Mouse (Mus musculus) cerebellum, postnatal 4 days (tissue): ENCODE data around the gene Gemin5.

Experiments used
- DNase-seq, 2 experiments: peaks; one replicate each; pipeline ENCODE4 v3.0.0; 2022; ENCODE audit warnings: low spot score in 2 of 2, mixed read lengths in 1 of 2

Gemin5 gene

GRCm38 (mm10) chr11:58171459-58172091, 3.2 kb upstream of the Gemin5 start, which contains the start of gene Mrpl22:
Mrpl22 (plus strand) TSS chr11:58171661.
- DNase-seq: peak; percentile 92 to 96

- DNase-seq: no peak
Measured at GRCm38 (mm10) chr11:58169666-58170065, 1.3 kb upstream of the Gemin5 start.

DNA sequence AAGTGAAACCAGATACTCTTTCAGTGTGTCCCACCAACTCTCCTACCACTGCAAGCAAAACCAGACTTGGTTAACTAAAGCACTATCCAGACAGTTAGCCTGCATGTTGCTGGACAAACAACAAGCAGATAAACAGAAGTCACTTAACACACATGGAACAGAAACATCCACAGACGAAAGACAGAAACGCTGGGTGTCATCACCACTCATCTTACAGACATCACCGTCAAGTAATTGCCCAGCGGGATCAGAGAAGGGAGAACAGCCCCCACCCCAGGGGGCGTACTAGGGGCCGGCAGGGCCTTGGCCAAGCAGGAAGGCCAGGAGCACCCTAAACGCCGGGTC, 545 bp downstream of the Gemin5 start:
- no peak for DNase-seq

DNA sequence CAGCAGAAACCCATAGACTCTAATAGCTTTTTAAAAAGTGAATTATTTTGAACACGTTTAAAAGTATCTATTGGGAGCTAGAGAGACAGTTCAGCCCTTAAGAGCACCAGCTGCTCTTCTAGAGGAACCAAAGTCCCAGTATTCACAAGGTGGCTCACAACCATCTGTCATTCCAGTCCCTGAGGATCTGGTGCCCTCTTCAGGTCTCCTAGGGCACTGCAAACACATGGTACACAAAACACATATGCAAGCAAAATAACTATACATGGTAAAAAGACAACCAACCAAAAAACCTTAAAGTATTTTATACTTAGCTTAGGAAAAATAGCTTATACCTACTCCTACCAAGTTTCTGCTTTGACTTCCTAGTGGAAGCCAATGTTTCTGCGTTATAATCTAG, 3.3 kb downstream of the Gemin5 start:
- no peak for DNase-seq

DNA sequence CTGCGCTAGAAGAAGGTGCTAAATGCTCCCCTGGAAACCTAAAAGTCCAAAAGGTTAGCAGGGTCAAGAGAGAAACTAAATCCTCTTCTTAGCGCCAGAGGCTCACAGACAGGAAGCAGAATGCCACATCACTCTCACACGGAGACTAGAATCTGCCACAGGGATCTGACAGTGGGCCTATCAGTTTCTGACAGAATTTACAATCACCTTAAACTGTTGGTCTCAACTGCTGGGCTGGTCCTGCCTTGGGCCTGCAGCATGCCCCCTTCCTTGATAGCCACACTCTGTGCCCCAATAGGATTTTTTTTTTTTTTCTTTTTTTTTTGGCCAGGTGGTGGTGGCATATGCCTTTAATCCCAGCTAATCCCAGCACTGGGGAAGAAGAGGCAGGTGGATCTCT, 11.5 kb downstream of the Gemin5 start:
- no peak for DNase-seq

- no peak for DNase-seq
Measured at GRCm38 (mm10) chr11:58155458-58155857, 12.9 kb downstream of the Gemin5 start.

GRCm38 (mm10) chr11:58146241-58146640, 22.1 kb downstream of the Gemin5 start:
- peak in 1 of 2 experiments; percentile 32 for DNase-seq

DNA sequence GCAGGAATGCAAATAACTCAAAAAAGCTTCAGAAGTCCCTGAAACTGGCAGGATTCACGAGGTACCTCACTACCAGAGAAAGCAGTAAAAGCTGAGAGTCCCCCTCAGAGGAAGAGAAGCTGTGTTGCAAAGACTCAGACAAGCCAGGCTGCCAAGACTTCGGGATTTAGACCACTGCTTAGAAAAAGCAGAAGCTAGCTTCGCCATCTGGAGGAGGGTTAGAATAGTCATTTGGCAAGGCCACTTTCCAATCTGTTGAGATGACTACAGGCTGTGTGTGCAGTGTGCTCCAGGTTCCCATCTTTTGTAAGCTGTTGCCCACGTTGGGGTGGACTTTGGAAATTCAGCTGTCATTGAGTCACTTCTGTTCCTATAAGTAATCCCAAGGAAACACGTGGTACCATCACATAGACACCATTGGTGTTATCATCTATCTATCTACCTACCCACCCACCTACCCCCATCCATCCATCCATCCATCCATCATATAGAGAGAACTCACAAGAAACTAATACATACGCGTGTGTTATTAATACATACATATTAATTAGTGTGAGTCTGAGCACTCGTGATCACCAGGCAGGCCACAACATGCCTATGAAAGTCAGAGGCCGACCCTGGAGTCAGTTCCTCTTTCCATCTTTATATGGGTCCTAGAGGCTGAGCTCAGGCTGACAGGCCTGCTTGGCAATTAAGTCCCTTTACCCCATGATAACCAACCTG, 24.5 kb downstream of the Gemin5 start:
- DNase-seq: no peak

- no peak for DNase-seq
Measured at GRCm38 (mm10) chr11:58139466-58139865, 28.9 kb downstream of the Gemin5 start.

GRCm38 (mm10) chr11:58138821-58139220, 29.5 kb downstream of the Gemin5 start:
- no peak for DNase-seq

GRCm38 (mm10) chr11:58136677-58137076, 31.7 kb downstream of the Gemin5 start:
- no peak for DNase-seq

GRCm38 (mm10) chr11:58135296-58135695, 33.0 kb downstream of the Gemin5 start:
- no peak for DNase-seq

DNA sequence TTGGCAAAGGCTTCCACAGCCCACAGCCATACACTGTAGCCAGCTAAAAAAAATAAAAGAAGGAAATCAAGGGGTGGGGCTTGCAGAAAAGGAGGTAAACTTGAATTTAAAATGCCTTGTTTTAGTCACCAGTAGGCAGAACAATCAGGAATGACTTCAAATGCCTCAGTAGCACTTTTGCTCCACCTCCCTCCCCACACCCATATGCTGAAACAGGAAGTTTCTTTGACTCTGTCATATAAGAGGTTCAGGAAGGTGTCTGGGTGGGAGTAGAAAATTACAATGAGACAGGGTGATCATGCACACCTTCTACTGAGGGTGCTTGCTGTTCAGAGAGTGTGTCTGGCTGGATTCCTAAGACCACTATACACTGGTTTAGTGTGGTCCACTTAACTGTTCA, 33.5 kb downstream of the Gemin5 start:
- no peak for DNase-seq

DNA sequence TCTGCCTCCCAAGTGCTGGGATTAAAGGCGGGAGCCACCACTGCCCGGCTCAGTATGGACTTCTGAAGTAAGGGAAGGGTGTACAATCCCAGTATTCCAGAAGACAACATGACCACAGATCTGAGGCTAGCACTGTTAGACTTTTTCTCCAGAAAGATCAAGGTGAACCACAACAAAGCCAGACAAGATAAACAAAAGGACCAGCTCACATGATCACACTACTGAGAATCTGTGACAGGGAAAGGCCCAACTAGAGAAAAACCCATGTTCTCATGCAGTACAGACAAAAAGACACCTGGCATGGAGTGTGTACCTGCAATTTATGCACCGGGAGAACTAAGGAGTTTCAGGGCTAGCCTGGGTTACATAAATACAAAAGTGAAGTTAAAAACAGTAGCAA, 36.3 kb downstream of the Gemin5 start:
- no peak for DNase-seq

- DNase-seq: no peak
Measured at GRCm38 (mm10) chr11:58129302-58129843, 39.0 kb downstream of the Gemin5 start.

DNA sequence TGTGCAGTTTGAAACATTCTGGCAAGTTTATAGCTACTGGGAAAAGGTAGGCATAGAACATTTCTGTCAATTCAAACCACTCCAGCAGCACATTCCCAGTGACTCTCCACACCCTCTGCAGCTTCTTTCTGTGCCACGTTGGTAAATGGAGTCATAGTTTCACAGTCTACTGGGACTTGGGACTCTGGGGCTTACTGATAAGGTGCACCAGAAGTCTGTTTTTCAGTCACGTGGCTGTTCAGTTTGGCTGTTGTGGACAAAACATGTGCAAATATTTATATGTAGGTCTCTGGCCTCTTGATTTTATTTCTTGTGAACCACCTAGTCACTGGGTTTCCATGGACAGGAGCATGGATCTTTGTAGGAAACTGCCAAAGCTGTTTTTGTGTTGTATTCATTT, 40.8 kb downstream of the Gemin5 start:
- DNase-seq: no peak

GRCm38 (mm10) chr11:58126397-58127160, 41.8 kb downstream of the Gemin5 start:
- DNase-seq: peak in 1 of 2 experiments; percentile 63

DNA sequence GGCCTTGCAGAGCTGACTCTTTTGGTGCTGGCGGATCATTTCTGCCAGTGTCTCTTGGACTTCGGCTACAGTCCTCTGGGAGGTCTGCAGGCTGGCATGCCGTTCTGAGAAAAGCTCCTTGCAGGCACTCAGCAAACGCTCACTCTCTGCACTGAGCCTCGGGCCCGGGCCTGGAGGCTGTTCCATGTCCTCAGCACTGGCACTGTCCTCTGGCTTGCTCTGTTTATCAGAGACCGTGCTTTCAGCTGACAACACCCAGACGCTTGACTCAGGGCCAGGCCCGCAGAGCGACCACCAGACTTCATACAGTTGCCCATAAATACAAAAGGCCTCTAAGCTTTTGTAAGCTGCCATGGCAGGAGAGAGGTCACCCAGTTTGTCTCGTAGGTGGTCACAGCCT, 43.3 kb downstream of the Gemin5 start:
- no peak for DNase-seq

- no peak for DNase-seq
Measured at GRCm38 (mm10) chr11:58123711-58124110, 44.6 kb downstream of the Gemin5 start.

DNA sequence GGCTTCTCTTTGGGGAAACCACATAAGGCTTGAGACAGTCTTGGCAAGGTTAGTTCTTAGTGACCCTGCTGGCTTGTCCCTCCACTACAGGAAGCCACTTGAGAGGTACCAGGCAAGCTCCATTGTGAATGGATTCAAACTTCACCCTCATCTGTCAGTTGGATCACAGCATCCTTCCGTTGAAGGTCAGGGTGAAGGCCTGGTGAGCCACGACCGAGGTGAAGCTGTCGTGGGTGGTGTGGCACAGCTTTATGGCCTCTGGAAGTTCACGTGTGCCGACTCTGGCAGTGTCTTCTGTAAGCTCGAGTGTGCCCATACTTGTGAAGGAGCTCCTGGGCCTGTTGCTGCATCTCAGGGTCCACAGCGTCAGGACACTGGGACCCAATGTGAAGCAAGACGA, 47.0 kb downstream of the Gemin5 start:
- DNase-seq: no peak

GRCm38 (mm10) chr11:58120655-58121054, 47.7 kb downstream of the Gemin5 start:
- DNase-seq: no peak

DNA sequence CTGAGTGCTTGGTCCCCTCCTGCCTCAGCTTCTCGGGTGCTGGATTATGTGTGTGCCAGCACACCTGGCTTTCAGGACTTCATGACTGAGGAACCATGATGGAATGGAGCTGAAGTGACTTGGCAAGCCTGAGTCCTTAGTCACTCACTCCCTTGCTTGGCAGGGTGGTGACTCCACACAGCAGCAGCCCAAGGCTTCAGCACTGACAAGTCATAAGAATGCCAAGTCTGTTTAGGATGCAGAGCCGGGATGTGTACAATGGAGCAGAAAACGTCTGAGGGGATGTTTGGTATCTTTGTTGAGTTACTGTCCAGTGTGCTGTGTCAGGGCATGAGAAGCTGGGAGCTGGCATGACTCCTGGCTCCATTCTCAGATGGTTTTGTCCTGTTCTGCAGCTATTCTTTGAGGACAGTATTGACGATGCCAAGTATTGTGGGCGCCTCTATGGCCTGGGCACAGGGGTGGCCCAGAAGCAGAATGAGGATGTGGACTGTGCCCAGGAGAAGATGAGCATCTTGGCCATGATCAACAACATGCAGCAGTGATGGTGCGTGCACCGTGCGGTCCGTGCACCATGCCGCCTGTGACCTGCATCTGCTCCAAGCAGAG, 51.2 kb downstream of the Gemin5 start:
- no peak for DNase-seq
